Mouse (Mus musculus) olfactory bulb, adult 2 months (tissue): ENCODE data around the gene Lpgat1.

Experiments used
- CTCF ChIP-seq: fragments of 200-500 bp; IDR thresholded peaks from 2 replicates; pipeline ENCODE4 v1.5.1; 2012; ENCODE audit warnings: low read depth, mild to moderate bottlenecking, low read length, moderate library complexity; ENCODE audit not compliant: insufficient read depth
- POLR2A ChIP-seq: fragments of 200-500 bp; IDR thresholded peaks from 2 replicates; pipeline ENCODE4 v1.6.1; 2012; ENCODE audit warnings: mild to moderate bottlenecking, low read depth, low read length, moderate library complexity; ENCODE audit not compliant: insufficient read depth

GRCm38 (mm10) chr1:191817418-191818144 lies 99.9 kb downstream of the Lpgat1 start:
- peak; percentile 75 for TF ChIP-seq CTCF
- no peak for TF ChIP-seq POLR2A
